Mouse (Mus musculus): Measurements from ENCODE around the gene Megf11. TPM values are rescaled to one million over a fixed set of nuclear protein-coding genes. Genes with fewer than 3 reads are reported as not detected.

Gene Megf11
- polyA plus RNA-seq, 1 experiment from 2014 or later, result 0.97 TPM

- Histone ChIP-seq H3K9ac (replicated peaks) (no peak overlapping the region), H3K4me2 (no peak overlapping the region), H3K36me3 (no peaks in the 10 kb centered on the region), H3K27ac (no peak overlapping the region), H3K27me3 (0 out of 2 replicates have a peak, but pooled peaks cover 4% of the 10 kb centered on the region), H3K9me3 (no peaks in the 10 kb centered on the region), H3K4me1 (replicated peaks) (peaks cover 27% of the 10 kb centered on the region), H3K4me3 (replicated peaks) (no peak overlapping the region)
- no peak for ATAC-seq (ENCODE audit: insufficient number of reproducible peaks, insufficient read depth, low FRiP score, low TSS enrichment, low read depth)
- 95% methylated on average over 8 of the region's 8 CpGs for WGBS
Observed at GRCm38 (mm10) chr9:64501211-64501610, 115.8 kb downstream of the Megf11 start.

GRCm38 (mm10) chr9:64503996-64504395 lies 118.6 kb downstream of the Megf11 start:
- H3K9ac ChIP-seq (replicated peaks), result no peak overlapping the region
- no peak overlapping the region for H3K4me3 ChIP-seq (replicated peaks)
- H3K27ac ChIP-seq, result no peak overlapping the region
- H3K27me3 ChIP-seq, result no peaks in the 10 kb centered on the region
- no peak overlapping the region for H3K4me2 ChIP-seq
- H3K4me1 ChIP-seq (replicated peaks), result peaks cover 34% of the 10 kb centered on the region
- H3K9me3 ChIP-seq, result no peaks in the 10 kb centered on the region
- ATAC-seq (ENCODE audit: insufficient number of reproducible peaks, insufficient read depth, low FRiP score, low TSS enrichment, low read depth), result no peak
- H3K36me3 ChIP-seq, result no peaks in the 10 kb centered on the region
- WGBS, result 86% methylated on average over 1 of the region's 1 CpGs

- Histone ChIP-seq H3K27ac (no peak overlapping the region), H3K4me3 (replicated peaks) (no peak overlapping the region), H3K9me3 (no peaks in the 10 kb centered on the region), H3K36me3 (no peaks in the 10 kb centered on the region), H3K4me1 (replicated peaks) (peaks cover 33% of the 10 kb centered on the region), H3K4me2 (no peak overlapping the region), H3K9ac (replicated peaks) (no peak overlapping the region), H3K27me3 (no peaks in the 10 kb centered on the region)
- ATAC-seq (ENCODE audit: insufficient number of reproducible peaks, insufficient read depth, low FRiP score, low TSS enrichment, low read depth), result no peak
- 82% methylated on average over 3 of the region's 3 CpGs for WGBS
Observed at GRCm38 (mm10) chr9:64504456-64504855, 119.0 kb downstream of the Megf11 start.

- WGBS, result 16% methylated on average over 8 of the region's 8 CpGs
Observed at GRCm38 (mm10) chr9:64504921-64505320, 119.5 kb downstream of the Megf11 start.

GRCm38 (mm10) chr9:64506440-64507206 lies 121.2 kb downstream of the Megf11 start:
- H3K9me3 ChIP-seq, result no peaks in the 10 kb centered on the region
- 76% methylated on average over 11 of the region's 11 CpGs for WGBS
- no peak for ATAC-seq (ENCODE audit: insufficient number of reproducible peaks, insufficient read depth, low FRiP score, low TSS enrichment, low read depth)
- H3K36me3 ChIP-seq, result no peaks in the 10 kb centered on the region
- H3K4me3 ChIP-seq (replicated peaks), result no peak overlapping the region
- no peak overlapping the region for H3K4me2 ChIP-seq
- no peaks in the 10 kb centered on the region for H3K27me3 ChIP-seq
- H3K9ac ChIP-seq (replicated peaks), result no peak overlapping the region
- peaks cover 23% of the 10 kb centered on the region for H3K4me1 ChIP-seq (replicated peaks)
- H3K27ac ChIP-seq, result no peak overlapping the region

More at GRCm38 (mm10) chr9:64504921-64505320, 119.5 kb downstream of the Megf11 start:
- Histone ChIP-seq H3K9me3 (no peaks in the 10 kb centered on the region), H3K4me1 (replicated peaks) (peaks cover 29% of the 10 kb centered on the region), H3K4me3 (replicated peaks) (no peak overlapping the region), H3K27me3 (no peaks in the 10 kb centered on the region), H3K4me2 (no peak overlapping the region), H3K27ac (no peak overlapping the region), H3K36me3 (no peaks in the 10 kb centered on the region), H3K9ac (replicated peaks) (no peak overlapping the region)
- ATAC-seq (ENCODE audit: insufficient number of reproducible peaks, insufficient read depth, low FRiP score, low TSS enrichment, low read depth), result no peak

DNA sequence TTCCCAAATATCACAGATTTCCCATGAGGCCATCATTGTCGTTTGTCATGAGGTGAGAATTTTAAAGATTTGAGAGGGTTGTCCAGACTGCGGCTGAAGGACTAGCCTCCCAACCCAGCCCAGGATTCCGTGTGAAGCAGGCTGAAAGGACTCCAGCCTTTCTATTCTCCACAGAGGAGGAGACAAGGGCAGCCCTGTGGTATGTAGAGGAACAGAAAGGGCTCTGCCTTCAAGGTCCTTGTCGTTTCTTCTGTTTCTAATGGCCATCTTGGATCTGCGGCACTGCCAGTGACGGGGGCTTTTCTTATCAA lies 121.7 kb downstream of the Megf11 start:
- no peak overlapping the region for H3K27ac ChIP-seq
- WGBS, result 68% methylated on average over 6 of the region's 6 CpGs
- no peak overlapping the region for H3K4me3 ChIP-seq (replicated peaks)
- H3K4me2 ChIP-seq, result no peak overlapping the region
- H3K27me3 ChIP-seq, result no peaks in the 10 kb centered on the region
- ATAC-seq (ENCODE audit: insufficient number of reproducible peaks, insufficient read depth, low FRiP score, low TSS enrichment, low read depth), result no peak
- peaks cover 23% of the 10 kb centered on the region for H3K4me1 ChIP-seq (replicated peaks)
- H3K9me3 ChIP-seq, result no peaks in the 10 kb centered on the region
- H3K9ac ChIP-seq (replicated peaks), result no peak overlapping the region
- H3K36me3 ChIP-seq, result no peaks in the 10 kb centered on the region

- 36% methylated on average over 7 of the region's 7 CpGs for WGBS
- Histone ChIP-seq H3K4me3 (replicated peaks) (no peak overlapping the region), H3K27me3 (no peaks in the 10 kb centered on the region), H3K36me3 (no peaks in the 10 kb centered on the region), H3K9me3 (no peaks in the 10 kb centered on the region), H3K4me1 (replicated peaks) (peaks cover 23% of the 10 kb centered on the region), H3K27ac (no peak overlapping the region), H3K4me2 (no peak overlapping the region), H3K9ac (replicated peaks) (no peak overlapping the region)
- ATAC-seq (ENCODE audit: insufficient number of reproducible peaks, insufficient read depth, low FRiP score, low TSS enrichment, low read depth), result no peak
Observed at GRCm38 (mm10) chr9:64507995-64508394, 122.6 kb downstream of the Megf11 start.

DNA sequence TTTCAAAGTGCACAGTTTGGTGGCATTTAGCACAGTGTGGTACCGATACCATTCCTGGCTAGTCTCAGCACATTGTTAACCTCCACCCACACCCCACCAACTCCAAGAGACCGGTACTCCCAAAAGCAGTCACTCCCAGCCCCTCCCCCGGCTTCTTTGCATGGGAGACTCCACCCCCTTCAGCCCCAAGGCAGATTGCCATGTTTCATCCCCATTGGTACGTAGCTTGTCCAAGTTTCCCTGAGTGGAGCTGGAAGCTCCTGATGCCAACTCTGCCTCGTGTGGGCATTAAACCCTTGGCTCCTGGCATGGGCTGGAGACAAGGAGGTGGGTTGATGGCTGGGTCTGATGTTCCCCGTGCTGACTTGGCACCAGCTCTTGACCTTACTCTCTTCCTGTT lies 129.4 kb downstream of the Megf11 start:
- H3K4me3 ChIP-seq (replicated peaks), result no peak overlapping the region
- no peaks in the 10 kb centered on the region for H3K9me3 ChIP-seq
- 60% methylated on average over 6 of the region's 6 CpGs for WGBS
- no peaks in the 10 kb centered on the region for H3K4me1 ChIP-seq (replicated peaks)
- no peak overlapping the region for H3K9ac ChIP-seq (replicated peaks)
- no peak for ATAC-seq (ENCODE audit: insufficient number of reproducible peaks, insufficient read depth, low FRiP score, low TSS enrichment, low read depth)
- no peaks in the 10 kb centered on the region for H3K36me3 ChIP-seq
- no peak overlapping the region for H3K27ac ChIP-seq
- no peaks in the 10 kb centered on the region for H3K27me3 ChIP-seq
- H3K4me2 ChIP-seq, result no peak overlapping the region

DNA sequence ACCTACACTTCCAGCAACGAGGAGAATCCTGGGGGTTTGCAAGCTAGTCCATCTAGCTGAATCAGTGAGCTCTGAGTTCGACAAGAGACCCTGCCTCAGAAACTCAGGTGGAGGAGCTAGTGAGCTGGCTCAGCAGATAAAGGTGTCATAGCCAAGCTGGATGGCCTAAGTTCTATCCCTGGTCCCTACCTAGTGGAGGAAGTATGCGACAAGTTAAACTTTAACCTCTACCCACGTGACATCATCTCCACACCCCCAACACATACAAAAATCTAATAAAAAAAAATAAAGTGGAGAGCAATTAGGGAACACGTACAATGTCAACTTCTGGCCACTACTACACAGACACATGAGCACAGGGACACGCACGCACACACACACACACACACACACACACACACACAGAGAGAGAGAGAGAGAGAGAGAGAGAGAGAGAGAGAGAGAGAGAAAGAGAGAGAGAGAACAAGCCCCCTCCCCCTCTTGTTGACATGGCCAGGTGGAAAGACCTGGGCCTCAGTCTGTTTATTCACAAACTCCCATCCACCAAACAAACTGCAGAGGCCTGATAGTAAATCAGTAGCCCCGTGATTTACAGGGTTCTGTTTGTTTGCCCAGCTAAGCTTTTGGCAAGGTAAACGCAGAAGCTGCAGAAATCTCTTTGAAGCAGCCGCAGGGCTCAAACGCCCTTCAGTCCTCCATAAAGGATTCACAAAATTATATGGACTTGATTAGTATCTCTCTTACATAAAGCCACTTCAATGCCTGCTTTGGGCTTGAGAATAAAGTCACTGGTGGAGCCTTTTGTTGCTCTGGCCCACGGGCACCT lies 134.7 kb downstream of the Megf11 start:
- Histone ChIP-seq H3K27me3 (0 out of 2 replicates have a peak, but pooled peaks cover 8% of the 10 kb centered on the region), H3K4me1 (replicated peaks) (peaks cover 18% of the 10 kb centered on the region), H3K4me2 (no peak overlapping the region), H3K27ac (0 out of 2 replicates have a peak overlapping the region, but pooled peaks have one; percentile 23), H3K4me3 (replicated peaks) (no peak overlapping the region), H3K36me3 (no peaks in the 10 kb centered on the region), H3K9me3 (no peaks in the 10 kb centered on the region), H3K9ac (replicated peaks) (no peak overlapping the region)
- 44% methylated on average over 12 of the region's 12 CpGs for WGBS
- ATAC-seq (ENCODE audit: insufficient number of reproducible peaks, insufficient read depth, low FRiP score, low TSS enrichment, low read depth), result no peak

DNA sequence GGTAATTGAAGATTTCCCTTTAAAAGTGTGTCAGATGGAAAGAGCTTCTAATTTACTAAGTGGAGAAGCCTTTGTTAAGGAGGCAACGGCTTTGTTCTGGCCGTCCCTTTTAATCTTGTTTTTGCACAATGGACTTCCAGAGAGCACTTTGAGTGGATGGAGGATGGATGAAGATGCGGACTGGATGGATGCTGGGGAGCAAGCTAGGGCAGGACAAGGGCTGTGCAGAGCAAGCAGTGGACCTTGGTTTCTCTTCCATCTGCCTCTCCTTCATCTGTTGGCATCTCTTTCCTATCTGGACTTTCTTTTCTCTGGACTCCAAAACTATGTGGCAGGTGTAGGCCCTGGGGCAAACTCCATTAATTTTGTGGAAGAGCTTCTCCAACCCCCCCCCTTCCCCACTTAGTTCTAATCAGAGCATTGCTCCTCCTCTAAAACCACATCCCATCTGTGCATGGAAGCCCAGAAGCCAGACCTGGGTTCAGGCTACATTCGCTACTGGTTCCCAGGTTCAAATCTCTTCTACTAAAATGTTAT lies 135.4 kb downstream of the Megf11 start:
- Histone ChIP-seq H3K27me3 (peaks cover 8% of the 10 kb centered on the region; the same call in 1 of the 2 replicates), H3K27ac (0 out of 2 replicates have a peak overlapping the region, but pooled peaks have one; percentile 23), H3K9me3 (no peaks in the 10 kb centered on the region), H3K4me2 (no peak overlapping the region), H3K36me3 (no peaks in the 10 kb centered on the region), H3K4me3 (replicated peaks) (no peak overlapping the region), H3K4me1 (replicated peaks) (peaks cover 18% of the 10 kb centered on the region), H3K9ac (replicated peaks) (no peak overlapping the region)
- WGBS, result 52% methylated on average over 4 of the region's 4 CpGs
- no peak for ATAC-seq (ENCODE audit: insufficient number of reproducible peaks, insufficient read depth, low FRiP score, low TSS enrichment, low read depth)

- peaks cover 8% of the 10 kb centered on the region; the same call in 1 of the 2 replicates for H3K27me3 ChIP-seq
- H3K9me3 ChIP-seq, result no peaks in the 10 kb centered on the region
- no peak overlapping the region for H3K9ac ChIP-seq (replicated peaks)
- no peak overlapping the region for H3K4me2 ChIP-seq
- no peak overlapping the region for H3K27ac ChIP-seq
- 41% methylated on average over 21 of the region's 21 CpGs for WGBS
- no peak overlapping the region for H3K4me3 ChIP-seq (replicated peaks)
- ATAC-seq (ENCODE audit: insufficient number of reproducible peaks, insufficient read depth, low FRiP score, low TSS enrichment, low read depth), result no peak
- H3K36me3 ChIP-seq, result no peaks in the 10 kb centered on the region
- peaks cover 18% of the 10 kb centered on the region for H3K4me1 ChIP-seq (replicated peaks)
Observed at GRCm38 (mm10) chr9:64523264-64524045, 138.0 kb downstream of the Megf11 start.

Measured in limb, embryonic 12.5 days (tissue).